Mouse (Mus musculus): ENCODE results near the gene Elavl2. TPM values are rescaled to one million over a fixed set of nuclear protein-coding genes. Genes with fewer than 3 reads are reported as not detected.

The Elavl2 gene
- polyA plus RNA-seq, 1 experiment from 2014 or later: 6.6 TPM

DNA sequence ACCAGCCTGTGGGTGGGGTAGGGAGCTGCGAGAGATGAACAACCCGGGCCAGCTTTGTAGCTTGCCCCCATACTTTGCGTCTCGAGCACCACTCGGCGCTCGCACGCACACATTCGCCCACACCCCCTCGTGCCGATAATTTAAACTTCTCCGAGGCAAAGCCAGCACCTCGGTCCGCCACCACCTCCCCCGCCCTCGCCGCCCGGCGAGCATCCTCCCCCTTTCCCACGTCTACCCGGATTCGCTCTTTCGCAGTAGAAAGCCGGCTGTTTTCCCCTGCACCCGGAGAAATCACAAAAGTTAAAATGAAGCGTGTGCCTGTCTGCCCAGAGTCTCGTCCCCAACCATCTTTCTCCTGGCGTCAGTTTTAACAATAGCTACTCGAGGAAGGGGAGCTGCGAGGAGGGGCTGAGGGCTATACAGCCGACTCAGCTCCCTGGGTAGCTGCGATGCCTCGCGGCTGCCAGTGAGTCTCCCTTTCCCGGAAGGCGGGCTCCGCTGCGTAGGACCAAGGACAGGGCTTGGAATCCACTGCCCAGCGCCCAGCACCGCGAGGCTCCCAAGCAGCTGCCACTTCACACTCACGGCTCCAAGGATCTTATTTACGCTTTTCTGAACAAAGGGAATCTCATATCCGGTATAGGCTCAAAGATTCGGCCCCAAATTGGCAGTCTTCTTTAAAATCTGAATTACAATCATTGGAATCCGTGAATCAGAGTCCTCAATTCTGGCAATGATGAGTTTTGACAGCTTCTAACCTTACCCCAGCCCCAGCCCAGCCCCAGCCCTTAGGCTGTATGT lies 25.8 kb downstream of the Elavl2 start:
- H3K27me3 ChIP-seq: peaks cover 67% of the 10 kb centered on the region
- peak; percentile 47 for ATAC-seq (replicated peaks; ENCODE audit: low FRiP score)
- H3K36me3 ChIP-seq: no peaks in the 10 kb centered on the region

DNA sequence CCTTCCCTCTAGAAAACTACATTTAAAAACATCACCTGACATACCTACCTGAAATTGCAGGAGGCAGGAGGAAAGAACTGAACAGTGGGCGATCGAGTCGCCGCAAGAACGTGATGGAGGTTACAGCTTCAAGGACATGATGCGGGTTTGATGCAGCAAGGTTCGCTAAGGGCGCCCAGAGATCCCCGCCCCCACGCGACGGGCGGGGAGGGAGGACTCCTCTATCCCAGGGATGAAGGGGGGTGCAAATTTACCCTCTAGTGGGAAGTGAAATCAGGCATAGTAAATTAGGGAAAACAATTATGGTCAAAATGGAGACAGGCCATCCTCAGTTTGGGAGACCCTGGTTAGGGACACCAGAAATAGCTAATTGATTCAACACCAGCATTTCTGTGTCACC lies 27.7 kb downstream of the Elavl2 start:
- Histone ChIP-seq H3K4me1 (peaks cover 33% of the 10 kb centered on the region), H3K4me3 (replicated peaks) (no peak overlapping the region), H3K4me2 (no peak overlapping the region), H3K9ac (no peak overlapping the region), H3K36me3 (no peaks in the 10 kb centered on the region), H3K27ac (no peak overlapping the region), H3K27me3 (peaks cover 71% of the 10 kb centered on the region), H3K9me3 (replicated peaks) (no peaks in the 10 kb centered on the region)
- WGBS: 5% methylated on average over 13 of the region's 13 CpGs
- ATAC-seq (replicated peaks; ENCODE audit: low FRiP score): no peak

More for the DNA sequence above, 25.8 kb downstream of the Elavl2 start:
- Histone ChIP-seq H3K27ac (no peak overlapping the region), H3K9ac (no peak overlapping the region), H3K4me1 (peaks cover 33% of the 10 kb centered on the region), H3K9me3 (replicated peaks) (no peaks in the 10 kb centered on the region), H3K4me2 (peak overlapping the region; percentile 78), H3K4me3 (replicated peaks) (peak overlapping the region; percentile 51)
- whole genome bisulfite sequencing: under 1% methylated on average over 46 of the region's 46 CpGs

DNA sequence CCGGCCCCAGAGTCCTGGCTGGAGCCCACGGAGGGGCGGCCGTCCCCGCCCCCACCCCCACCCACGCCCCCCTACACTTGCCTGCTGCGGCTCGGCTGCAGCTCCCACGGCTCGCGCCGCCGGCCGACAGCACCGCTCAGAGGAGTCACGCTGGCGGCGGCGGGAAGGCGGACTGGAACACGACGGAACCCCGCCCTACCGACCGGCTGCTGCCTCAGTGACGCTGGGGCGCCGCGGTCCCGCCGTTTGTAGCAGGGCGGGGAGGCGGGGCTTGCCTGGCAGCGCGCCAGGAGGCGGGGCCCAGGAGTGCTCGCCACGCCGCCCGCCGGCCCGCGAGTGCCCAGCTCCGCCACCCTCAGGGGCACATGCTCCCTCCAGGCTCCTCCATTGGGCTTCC lies 28.8 kb downstream of the Elavl2 start:
- Histone ChIP-seq H3K9me3 (replicated peaks) (no peaks in the 10 kb centered on the region), H3K27ac (no peak overlapping the region), H3K4me1 (peaks cover 33% of the 10 kb centered on the region), H3K9ac (peak overlapping the region; percentile 41), H3K27me3 (peaks cover 69% of the 10 kb centered on the region), H3K4me3 (replicated peaks) (peak overlapping the region; percentile 59), H3K36me3 (no peaks in the 10 kb centered on the region), H3K4me2 (peak overlapping the region; percentile 99)
- ATAC-seq (replicated peaks; ENCODE audit: low FRiP score): peak; percentile 52
- under 1% methylated on average over 33 of the region's 44 CpGs for WGBS

DNA sequence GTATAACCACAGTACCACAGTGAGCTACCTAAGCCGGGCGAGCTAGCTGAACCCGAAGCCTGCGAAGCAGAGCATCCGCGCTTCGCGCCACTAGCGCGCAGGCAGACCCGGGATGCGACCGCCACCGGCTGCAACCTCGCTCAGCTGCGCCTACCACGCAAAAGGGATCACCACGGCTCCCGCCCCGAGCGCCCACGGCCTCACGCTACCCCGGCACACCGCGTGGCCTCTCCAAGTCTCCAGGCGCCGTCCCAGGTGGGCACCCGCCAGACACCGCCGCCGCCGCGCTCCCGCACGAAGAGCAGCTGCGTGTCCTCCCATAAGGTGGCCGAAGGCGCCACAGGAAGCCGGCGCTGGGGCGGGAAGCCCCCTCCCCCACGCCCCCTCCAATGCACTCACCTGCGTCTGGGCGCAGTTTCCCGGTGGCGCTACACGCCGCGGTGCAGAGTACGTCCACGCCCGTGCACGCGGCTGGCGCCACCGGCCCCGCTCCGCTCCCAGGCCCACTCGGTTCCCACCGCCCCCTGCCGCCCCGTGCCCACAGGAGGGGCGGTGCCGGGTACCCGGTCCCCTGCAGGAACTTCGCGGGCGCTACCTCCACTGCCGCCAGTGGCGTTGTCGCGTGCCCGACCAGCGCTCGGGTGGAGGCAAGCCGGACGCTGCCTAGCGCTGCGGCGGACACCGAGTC lies 29.3 kb downstream of the Elavl2 start:
- H3K27ac ChIP-seq: no peak overlapping the region
- H3K4me1 ChIP-seq: peaks cover 33% of the 10 kb centered on the region
- H3K36me3 ChIP-seq: no peaks in the 10 kb centered on the region
- under 1% methylated on average over 79 of the region's 82 CpGs for WGBS
- peak overlapping the region; percentile 59 for H3K4me3 ChIP-seq (replicated peaks)
- ATAC-seq (replicated peaks; ENCODE audit: low FRiP score): peak; percentile 20
- H3K27me3 ChIP-seq: peaks cover 69% of the 10 kb centered on the region
- H3K9me3 ChIP-seq (replicated peaks): no peaks in the 10 kb centered on the region
- peak overlapping the region; percentile 41 for H3K9ac ChIP-seq
- peak overlapping the region; percentile 99 for H3K4me2 ChIP-seq

DNA sequence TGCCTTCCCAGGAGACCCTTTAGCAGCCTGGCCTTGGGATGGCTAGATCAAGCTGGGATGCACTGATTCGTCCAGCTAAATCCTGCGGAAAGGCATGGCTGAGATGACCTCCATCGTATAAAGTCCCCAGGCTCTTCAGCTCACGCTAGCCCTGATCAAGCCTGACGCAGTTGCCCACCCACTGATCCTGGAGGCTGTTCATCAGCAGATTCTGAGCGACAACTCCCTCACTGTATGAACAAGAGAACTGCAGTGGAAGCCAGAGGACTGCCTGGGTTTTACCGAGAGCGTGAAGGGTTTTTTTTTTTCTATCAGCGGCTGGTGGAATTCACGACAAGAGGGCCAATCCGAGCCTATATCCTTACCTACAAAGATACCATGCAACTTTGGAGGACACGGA lies 35.3 kb downstream of the Elavl2 start:
- Histone ChIP-seq H3K27me3 (peaks cover 17% of the 10 kb centered on the region), H3K9ac (no peak overlapping the region), H3K9me3 (replicated peaks) (no peaks in the 10 kb centered on the region), H3K4me2 (no peak overlapping the region), H3K27ac (no peak overlapping the region), H3K4me3 (replicated peaks) (no peak overlapping the region), H3K36me3 (no peaks in the 10 kb centered on the region), H3K4me1 (no peaks in the 10 kb centered on the region)
- WGBS: 89% methylated on average over 12 of the region's 12 CpGs
- no peak for ATAC-seq (replicated peaks; ENCODE audit: low FRiP score)

DNA sequence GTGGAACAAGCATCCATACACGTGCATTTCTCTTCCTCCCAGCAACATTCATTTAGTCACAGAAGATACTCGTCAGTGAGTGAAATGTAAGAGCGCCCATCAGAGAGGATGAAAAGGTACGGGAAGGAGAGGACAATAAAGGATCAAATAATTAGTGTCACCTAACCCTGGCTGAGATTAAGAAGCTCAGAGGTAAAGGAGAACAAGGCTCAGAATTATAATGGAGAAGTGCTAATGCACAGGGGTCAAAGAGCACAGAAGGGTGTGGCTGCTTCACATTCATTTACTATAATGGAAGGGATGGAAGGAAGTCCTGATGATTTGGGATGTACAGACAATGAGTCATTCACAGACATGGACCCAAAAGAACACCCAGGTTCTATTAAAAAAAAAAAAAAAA lies 36.6 kb downstream of the Elavl2 start:
- H3K9ac ChIP-seq: no peak overlapping the region
- no peaks in the 10 kb centered on the region for H3K36me3 ChIP-seq
- peaks cover 4% of the 10 kb centered on the region for H3K27me3 ChIP-seq
- ATAC-seq (replicated peaks; ENCODE audit: low FRiP score): no peak
- H3K27ac ChIP-seq: no peak overlapping the region
- H3K4me3 ChIP-seq (replicated peaks): no peak overlapping the region
- no peak overlapping the region for H3K4me2 ChIP-seq
- 67% methylated on average over 4 of the region's 4 CpGs for WGBS
- H3K9me3 ChIP-seq (replicated peaks): no peaks in the 10 kb centered on the region
- no peaks in the 10 kb centered on the region for H3K4me1 ChIP-seq

DNA sequence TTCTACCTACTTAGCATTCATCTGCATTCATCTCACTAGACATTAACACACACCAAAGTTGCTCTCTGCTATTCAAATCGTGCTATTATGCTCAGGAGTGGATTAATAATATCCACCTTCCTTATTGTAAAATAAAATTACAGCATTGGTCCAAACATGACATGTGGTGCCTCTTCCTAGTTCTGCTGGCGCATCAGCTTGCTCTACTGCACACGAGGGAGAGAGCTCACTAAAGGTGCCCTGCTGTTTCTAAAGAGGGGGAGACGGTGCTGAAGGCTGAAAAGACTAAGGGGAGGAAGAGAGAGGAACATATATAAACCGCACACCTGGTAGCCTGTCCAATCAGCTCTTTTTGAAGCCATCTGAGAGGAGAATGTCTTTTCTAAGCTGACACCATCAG lies 38.1 kb downstream of the Elavl2 start:
- no peak for ATAC-seq (replicated peaks; ENCODE audit: low FRiP score)
- no peak overlapping the region for H3K9ac ChIP-seq
- no peaks in the 10 kb centered on the region for H3K9me3 ChIP-seq (replicated peaks)
- WGBS: 63% methylated on average over 5 of the region's 5 CpGs
- H3K36me3 ChIP-seq: no peaks in the 10 kb centered on the region
- no peak overlapping the region for H3K4me3 ChIP-seq (replicated peaks)
- H3K4me2 ChIP-seq: no peak overlapping the region
- H3K4me1 ChIP-seq: no peaks in the 10 kb centered on the region
- no peaks in the 10 kb centered on the region for H3K27me3 ChIP-seq
- no peak overlapping the region for H3K27ac ChIP-seq

DNA sequence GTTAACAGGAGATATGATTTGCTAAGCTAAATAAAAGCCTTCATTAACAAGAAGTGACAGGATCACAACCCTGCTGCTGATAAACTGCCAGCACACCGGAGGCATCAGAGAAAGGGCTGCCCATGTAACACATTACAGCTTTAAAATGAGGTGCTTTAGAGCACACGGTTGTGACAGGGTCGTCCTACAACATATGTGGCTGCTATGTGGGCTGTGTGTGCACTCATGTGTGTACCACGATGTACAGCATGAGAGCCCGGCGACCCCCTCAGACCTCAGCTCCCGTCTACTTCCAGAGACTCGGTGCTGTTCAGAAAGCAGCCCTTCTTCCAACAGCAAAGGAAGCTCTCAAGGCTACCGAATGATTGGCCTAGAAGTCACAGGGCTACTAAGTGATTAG lies 47.4 kb downstream of the Elavl2 start:
- Histone ChIP-seq H3K4me3 (replicated peaks) (no peak overlapping the region), H3K36me3 (no peaks in the 10 kb centered on the region), H3K9ac (no peak overlapping the region), H3K4me2 (no peak overlapping the region), H3K27me3 (no peaks in the 10 kb centered on the region), H3K4me1 (no peaks in the 10 kb centered on the region), H3K9me3 (replicated peaks) (no peaks in the 10 kb centered on the region), H3K27ac (no peak overlapping the region)
- WGBS: 45% methylated on average over 9 of the region's 9 CpGs
- ATAC-seq (replicated peaks; ENCODE audit: low FRiP score): no peak

DNA sequence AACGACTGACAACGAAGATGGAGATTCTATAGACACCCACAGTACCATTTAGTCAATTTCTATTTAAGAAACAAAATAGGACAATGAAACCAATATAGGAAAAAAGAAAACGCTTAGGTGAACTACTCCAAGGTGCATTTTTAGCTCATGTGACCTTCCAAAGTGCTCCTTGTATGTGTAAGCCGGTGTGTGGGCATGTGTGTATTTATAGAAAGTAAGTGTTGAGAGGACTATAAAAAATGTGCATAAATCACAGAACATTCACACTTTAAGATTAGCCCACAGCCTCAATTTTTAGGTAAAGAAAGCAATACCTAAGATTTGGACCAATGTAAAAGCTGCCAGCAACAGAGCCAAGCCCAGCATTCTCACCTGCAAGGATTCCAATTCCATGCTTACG lies 51.0 kb downstream of the Elavl2 start:
- Histone ChIP-seq H3K27me3 (no peaks in the 10 kb centered on the region), H3K4me1 (no peaks in the 10 kb centered on the region), H3K9me3 (replicated peaks) (no peaks in the 10 kb centered on the region), H3K4me3 (replicated peaks) (no peak overlapping the region), H3K27ac (no peak overlapping the region), H3K9ac (no peak overlapping the region), H3K36me3 (no peaks in the 10 kb centered on the region), H3K4me2 (no peak overlapping the region)
- no peak for ATAC-seq (replicated peaks; ENCODE audit: low FRiP score)
- 78% methylated on average over 5 of the region's 5 CpGs for WGBS

DNA sequence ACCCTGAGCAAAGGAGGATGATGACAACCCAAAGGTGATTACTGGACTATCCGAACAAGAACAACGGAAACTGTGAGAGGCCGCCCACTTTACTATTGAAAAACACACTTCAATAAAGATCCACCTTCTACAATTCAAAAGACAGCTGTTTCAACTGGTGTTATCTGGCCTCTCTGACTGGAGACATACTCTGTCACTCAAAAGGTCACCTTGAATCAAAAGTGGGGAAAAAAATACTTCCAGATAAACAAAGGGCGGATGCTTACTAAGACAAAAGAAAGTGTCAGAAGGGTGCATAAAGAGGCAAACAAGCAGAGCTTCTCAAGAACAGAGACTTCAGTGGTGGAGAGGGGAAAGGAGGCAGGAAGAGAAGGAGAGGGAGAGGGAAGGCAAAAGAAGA lies 66.4 kb downstream of the Elavl2 start:
- H3K9ac ChIP-seq: no peak overlapping the region
- H3K4me3 ChIP-seq (replicated peaks): no peak overlapping the region
- no peak overlapping the region for H3K27ac ChIP-seq
- ATAC-seq (replicated peaks; ENCODE audit: low FRiP score): no peak
- H3K4me1 ChIP-seq: no peaks in the 10 kb centered on the region
- WGBS: 86% methylated on average over 4 of the region's 4 CpGs
- no peaks in the 10 kb centered on the region for H3K27me3 ChIP-seq
- no peaks in the 10 kb centered on the region for H3K36me3 ChIP-seq
- H3K9me3 ChIP-seq (replicated peaks): no peaks in the 10 kb centered on the region
- no peak overlapping the region for H3K4me2 ChIP-seq

DNA sequence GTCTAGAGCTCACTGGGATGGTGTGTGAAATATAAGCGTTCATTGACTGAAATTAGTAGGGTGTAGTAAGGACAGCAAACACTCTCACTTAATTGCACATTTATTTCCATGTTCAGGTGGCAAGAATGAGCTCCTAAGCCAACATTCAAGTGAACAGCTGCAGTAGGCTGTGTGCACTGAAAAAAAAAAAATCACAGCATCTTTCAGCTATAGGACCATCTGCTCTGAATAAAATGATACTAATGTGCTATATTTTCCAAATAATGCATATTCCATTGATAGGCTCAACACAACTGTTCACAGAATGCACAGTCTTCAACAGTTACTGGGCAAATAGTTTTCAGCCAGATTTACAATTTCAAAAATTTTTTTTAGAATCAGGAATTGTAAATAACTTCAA lies 89.8 kb downstream of the Elavl2 start:
- 79% methylated on average over 1 of the region's 1 CpGs for WGBS
- no peak overlapping the region for H3K9ac ChIP-seq

DNA sequence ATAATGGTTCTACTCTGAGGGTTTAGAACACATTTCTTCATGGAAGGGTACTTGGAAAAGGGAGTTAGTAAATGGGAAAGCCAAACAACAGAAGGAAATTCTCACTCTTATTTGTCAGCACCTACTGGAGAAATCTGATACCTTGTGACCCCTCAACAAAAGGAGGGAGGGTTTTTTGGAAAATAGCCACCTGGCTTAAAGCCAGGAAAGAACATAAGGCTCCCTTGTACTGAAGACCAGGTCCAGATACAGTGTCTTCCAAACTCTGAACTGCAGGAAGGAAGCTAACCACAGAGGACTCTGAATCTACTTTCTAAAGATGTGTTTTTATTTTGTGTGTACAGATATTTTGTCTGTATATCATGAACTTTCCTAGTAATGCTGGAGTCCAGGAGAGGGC lies 102.9 kb downstream of the Elavl2 start:
- Histone ChIP-seq H3K4me3 (replicated peaks) (no peak overlapping the region), H3K9ac (no peak overlapping the region), H3K27me3 (no peaks in the 10 kb centered on the region), H3K27ac (no peak overlapping the region), H3K9me3 (replicated peaks) (no peaks in the 10 kb centered on the region), H3K4me2 (no peak overlapping the region), H3K36me3 (no peaks in the 10 kb centered on the region), H3K4me1 (peaks cover 8% of the 10 kb centered on the region; the same call in 1 of the 2 replicates)
- peak; percentile 18; the same call in 1 of the 2 replicates for ATAC-seq (replicated peaks; ENCODE audit: low FRiP score)

More for the DNA sequence above, 89.8 kb downstream of the Elavl2 start:
- H3K36me3 ChIP-seq: no peaks in the 10 kb centered on the region
- no peak for ATAC-seq (replicated peaks; ENCODE audit: low FRiP score)
- no peak overlapping the region for H3K4me2 ChIP-seq
- H3K27ac ChIP-seq: no peak overlapping the region
- H3K4me1 ChIP-seq: no peaks in the 10 kb centered on the region
- no peaks in the 10 kb centered on the region for H3K9me3 ChIP-seq (replicated peaks)
- H3K27me3 ChIP-seq: no peaks in the 10 kb centered on the region
- no peak overlapping the region for H3K4me3 ChIP-seq (replicated peaks)

All from kidney, embryonic 15.5 days (tissue).